Mouse (Mus musculus): Measurements from ENCODE around the gene Gtf2ird1.

GRCm38 (mm10) chr5:134396519-134396918, 60.0 kb downstream of the Gtf2ird1 start:
- TF ChIP-seq CTCF (IDR thresholded peaks at IDR 0.05; ENCODE audit: low read depth, low read length), result no peak
- TF ChIP-seq POLR2A (IDR thresholded peaks at IDR 0.05; ENCODE audit: borderline replicate concordance, low read depth, low read length), result no peak

All from bone marrow macrophage, adult 2 months (primary cell).